Mouse (Mus musculus): Measurements from ENCODE around the gene St3gal3. TPM values are rescaled to one million over a fixed set of nuclear protein-coding genes. Genes with fewer than 3 reads are reported as not detected.

St3gal3 gene
- polyA plus RNA-seq (2014; fragmentation: Illumina TruSeq; extraction: RNeasy Lipid Tissue Mini Kit (QIAGEN cat#74804); ENCODE audit: low read depth, low replicate concordance) = 37.1 TPM

DNA sequence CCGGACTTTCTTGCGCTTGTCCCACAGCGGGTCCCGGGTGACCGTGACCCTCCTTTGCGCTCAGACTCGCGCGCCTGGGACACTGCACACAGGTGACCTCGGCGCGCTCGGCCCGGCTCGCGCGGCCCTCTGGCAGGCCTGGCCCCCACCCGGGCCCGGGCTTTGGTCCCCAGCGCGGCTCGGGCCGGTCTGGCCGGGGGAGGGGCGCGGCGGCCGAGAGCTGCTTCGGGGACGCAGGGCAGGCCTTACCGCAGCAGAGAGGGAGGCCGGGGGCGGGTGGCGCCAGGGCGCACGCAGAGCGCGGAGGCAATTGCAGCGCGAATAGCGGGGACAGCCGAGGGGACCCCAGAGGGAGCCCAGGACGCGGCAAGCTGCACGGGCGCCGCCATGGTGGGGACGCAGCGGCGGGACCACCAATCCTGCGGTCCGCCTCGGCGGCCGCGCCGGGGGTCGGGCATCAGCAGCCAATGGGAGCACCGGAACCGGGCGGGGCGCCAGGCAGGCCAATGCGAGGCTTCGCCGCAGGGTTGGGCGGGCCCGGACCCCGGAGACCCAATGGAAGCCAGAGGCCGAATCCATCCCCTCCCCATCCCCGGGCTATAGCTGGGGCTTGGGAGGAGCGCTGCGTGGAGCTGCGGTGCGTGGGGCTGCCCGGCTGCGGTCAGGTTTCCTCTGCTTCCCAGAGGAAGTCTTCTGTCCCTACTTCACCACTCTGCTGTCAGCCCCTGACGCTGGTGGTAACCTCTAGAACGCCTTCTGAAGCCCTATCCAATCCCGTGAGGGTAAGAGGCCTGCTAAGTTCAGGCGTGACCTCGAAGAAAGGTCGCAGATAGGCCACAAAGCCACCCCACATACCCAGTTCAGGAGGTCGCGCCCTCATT lies at the start of gene St3gal3:
Gene St3gal3, minus strand, starts transcription at position 430 of the 881 bp plus-strand sequence.

DNA sequence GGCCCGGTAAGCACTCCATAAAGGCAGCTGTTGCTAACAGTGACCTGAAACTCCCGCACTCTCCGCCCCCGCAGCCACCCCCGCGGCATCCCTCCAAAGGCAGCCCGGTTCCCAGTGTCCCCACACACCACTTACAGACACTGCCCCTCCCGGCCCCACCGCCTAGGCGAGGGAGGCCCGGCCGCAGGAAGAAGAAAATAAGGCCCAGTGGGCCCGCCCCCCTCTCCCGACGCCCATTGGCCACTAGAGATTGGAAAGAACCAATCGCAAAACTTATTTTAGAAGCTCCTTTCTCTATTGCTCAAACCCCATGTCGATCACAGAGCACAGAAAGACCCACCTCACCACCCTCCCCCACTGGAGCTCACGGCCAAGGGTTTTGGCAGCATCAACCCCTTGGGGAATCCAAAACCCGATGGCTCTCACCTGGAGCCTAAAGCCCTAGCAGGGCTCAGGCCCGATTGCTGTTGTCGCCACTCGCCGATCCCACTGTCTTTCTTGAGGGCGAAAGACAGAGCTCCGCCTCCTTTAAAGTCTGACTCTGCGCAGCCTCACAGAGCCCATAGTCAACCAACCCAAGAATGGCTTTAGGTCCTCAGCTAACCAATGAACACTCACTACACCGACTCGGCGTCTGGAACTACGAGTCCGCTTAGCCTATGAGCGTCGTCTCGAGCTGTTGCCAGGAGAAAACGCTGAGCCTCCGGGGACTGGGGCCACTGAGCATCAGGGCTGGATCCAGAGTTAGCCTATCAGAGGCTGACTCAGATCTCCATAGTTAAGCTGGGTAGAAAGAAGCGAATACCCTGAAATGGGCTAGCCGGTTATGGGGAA lies 45.0 kb upstream of the St3gal3 start, which contains the start of gene Kdm4a:
Gene Kdm4a, minus strand, starts transcription at position 577 of the 834 bp plus-strand sequence.

DNA sequence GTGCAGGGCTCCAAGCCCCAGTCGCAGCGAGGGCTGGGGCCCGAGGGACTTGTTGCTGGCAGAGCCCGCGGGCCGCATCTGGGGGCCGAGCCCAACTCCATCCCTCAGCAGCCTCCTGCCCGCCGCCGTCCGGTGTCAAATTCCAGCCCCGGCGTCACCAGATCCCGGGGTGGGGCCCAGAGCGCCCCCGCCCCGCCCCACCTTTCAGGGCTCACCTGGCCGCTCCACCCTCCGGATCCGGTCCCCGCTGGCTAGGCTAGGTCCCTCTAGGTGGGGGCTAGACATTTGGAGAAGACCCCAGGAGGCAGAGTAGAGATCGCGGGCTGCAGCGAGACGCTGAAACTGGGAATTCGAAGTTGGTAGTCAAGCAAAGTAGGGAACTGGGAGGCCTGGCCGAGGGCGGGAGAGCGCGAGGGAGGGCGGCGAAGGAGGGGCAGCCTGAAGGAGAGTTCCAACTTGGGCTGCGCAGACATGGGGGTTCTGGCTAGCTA lies 205.3 kb downstream of the St3gal3 start, which contains the start of gene Artn:
Gene Artn, minus strand, starts transcription at position 373 of the 491 bp plus-strand sequence.

DNA sequence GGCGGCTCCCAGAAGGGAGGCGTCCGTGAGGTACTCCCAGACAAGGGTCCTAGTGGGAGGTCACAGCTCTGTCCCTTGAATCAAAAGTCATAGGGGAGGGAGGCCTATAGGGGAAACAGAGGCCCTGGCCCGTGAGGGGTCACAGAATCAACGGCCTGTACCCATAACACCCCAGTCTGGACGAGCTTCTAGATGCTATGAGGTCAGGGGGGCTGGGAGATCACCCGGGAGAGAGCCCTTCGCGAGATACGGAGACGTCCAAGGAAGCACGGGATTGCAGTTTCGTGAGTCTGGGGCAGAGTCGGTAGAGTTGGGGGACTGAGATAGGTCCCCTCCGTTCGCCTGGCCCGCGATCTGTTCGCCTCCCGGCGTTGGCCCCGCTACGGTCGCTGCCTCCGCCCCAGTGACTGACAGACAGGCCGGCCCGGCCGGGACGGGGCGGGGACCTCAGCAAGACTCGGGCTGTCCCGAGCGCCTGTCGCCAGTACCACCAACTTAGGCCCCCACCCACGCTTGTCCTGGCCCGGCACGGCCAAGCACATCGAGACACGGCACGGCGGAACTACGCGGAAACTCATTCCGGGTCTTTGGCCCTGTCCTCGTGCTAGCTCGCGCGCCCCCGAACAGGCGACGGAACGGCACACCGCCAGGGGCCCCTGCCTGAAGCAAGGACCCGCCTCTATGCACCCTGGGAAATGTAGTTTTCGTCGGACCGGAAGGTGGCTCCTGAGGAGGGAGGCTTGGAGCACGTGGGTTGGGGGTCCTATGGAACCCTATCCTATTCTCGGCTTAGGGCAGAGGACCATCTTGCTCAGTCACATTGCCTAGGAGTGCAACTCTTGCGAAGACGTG lies 219.9 kb downstream of the St3gal3 start, which contains the start of gene Ipo13:
Gene Ipo13, minus strand, starts transcription at position 409 of the 852 bp plus-strand sequence.

GRCm38 (mm10) chr4:117891738-117892161 lies 243.0 kb downstream of the St3gal3 start, which contains the start of gene Dph2:
Gene Dph2, minus strand, starts transcription at chr4:117892032.

DNA sequence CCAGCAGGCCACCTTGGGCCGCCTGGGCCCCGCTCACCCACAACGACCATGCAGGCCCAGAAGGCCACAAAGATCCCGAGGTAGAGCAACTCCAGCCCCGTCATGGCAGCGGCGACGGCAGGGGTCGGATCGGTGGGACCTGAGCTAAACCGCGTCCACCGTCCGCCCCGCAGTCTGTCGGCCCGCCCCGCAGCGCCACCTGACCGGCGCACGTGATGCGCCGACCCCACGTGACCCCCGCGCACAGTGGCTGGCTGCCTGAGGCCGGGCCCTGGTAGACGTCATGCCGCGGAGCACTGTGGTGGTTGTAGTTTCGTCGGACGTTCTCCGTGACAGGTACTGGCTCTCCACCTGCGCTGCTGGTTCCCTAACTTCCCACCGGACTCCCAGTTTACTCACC lies 247.6 kb downstream of the St3gal3 start, which contains the start of gene Atp6v0b:
Gene Atp6v0b, minus strand, starts transcription at position 201 of the 400 bp plus-strand sequence.

GRCm38 (mm10) chr4:117882701-117883691 lies 251.7 kb downstream of the St3gal3 start, which contains the start of gene B4galt2:
Gene B4galt2, minus strand, starts transcription at chr4:117883487.

Other genes with a start within 250 kb of the St3gal3 start
- 177 TPM for gene Atp6v0b, start 247.6 kb downstream of the St3gal3 start, polyA plus RNA-seq (2014; fragmentation: Illumina TruSeq; extraction: RNeasy Lipid Tissue Mini Kit (QIAGEN cat#74804); ENCODE audit: low read depth, low replicate concordance)
- 6.1 TPM for gene Dph2, start 242.9 kb downstream of the St3gal3 start, polyA plus RNA-seq (2014; fragmentation: Illumina TruSeq; extraction: RNeasy Lipid Tissue Mini Kit (QIAGEN cat#74804); ENCODE audit: low read depth, low replicate concordance)
- gene Ipo13, start 219.9 kb downstream of the St3gal3 start, polyA plus RNA-seq (2014; fragmentation: Illumina TruSeq; extraction: RNeasy Lipid Tissue Mini Kit (QIAGEN cat#74804); ENCODE audit: low read depth, low replicate concordance) = 28.6 TPM
- gene Artn, start 205.2 kb downstream of the St3gal3 start, polyA plus RNA-seq (2014; fragmentation: Illumina TruSeq; extraction: RNeasy Lipid Tissue Mini Kit (QIAGEN cat#74804); ENCODE audit: low read depth, low replicate concordance) = 4.1 TPM
- gene Kdm4a, start 45.1 kb upstream of the St3gal3 start, polyA plus RNA-seq (2014; fragmentation: Illumina TruSeq; extraction: RNeasy Lipid Tissue Mini Kit (QIAGEN cat#74804); ENCODE audit: low read depth, low replicate concordance) = 34.5 TPM
- 74.7 TPM for gene Ptprf, start 156.5 kb upstream of the St3gal3 start, polyA plus RNA-seq (2014; fragmentation: Illumina TruSeq; extraction: RNeasy Lipid Tissue Mini Kit (QIAGEN cat#74804); ENCODE audit: low read depth, low replicate concordance)

All from adipose tissue, adult 10 weeks (tissue).